17 mouse cellular contexts compared by ENCODE assay signal in the genomic region with DNA sequence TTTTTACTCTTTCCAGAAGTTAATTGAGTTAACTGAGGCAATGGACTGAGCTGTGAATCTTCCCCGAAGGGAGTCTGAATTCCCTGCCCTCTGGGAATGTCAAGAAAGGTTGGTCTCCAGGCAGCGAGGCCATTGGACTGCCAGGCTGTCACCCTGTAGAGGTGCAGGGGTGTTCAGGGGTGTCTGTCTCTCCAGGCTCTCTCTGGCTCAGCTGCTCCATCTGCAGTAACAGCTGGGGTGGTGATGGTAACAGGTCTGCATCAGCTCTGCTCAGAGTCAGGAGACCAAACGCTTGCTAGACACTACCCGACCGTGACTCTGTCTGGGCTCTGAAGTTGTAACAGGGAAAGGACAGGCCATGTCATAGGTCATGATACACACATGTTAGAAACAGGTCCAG.
A peak's percentile ranks its signal among the peaks of the same experiment; 100 is the strongest.
DNase-seq lines count a peak whose midpoint lies in the region; ATAC-seq lines count a peak whose summit lies in the region.
"Had no signal": no experiment of that assay in that cellular context is flagged by ENCODE, and none has a peak within 500 bp of the region (broad histone marks: within the 10 kb centered on the region; RNA-seq: fewer than 3 reads in every experiment).

No protein-coding gene starts in this region.

- no peak overlapping the region for H3K9ac ChIP-seq in hindbrain, embryonic 14.5 days
- no peak overlapping the region for H3K9ac ChIP-seq in midbrain, embryonic 15.5 days
- H3K9ac ChIP-seq: forebrain, embryonic 12.5 days; heart, embryonic 12.5 days had no signal

- H3K4me1 ChIP-seq in hindbrain, embryonic 10.5 days (replicated peaks): peaks cover 18% of the 10 kb centered on the region; the same call in 1 of the 2 replicates
- peaks cover 21% of the 10 kb centered on the region for H3K4me1 ChIP-seq in hindbrain, embryonic 14.5 days (replicated peaks; ENCODE audit: control insufficient read depth, insufficient read depth, low read length)
- H3K4me1 ChIP-seq in midbrain, embryonic 10.5 days: peaks cover 32% of the 10 kb centered on the region
- H3K4me1 ChIP-seq in midbrain, embryonic 15.5 days: peaks cover 26% of the 10 kb centered on the region
- H3K4me1 ChIP-seq: heart, embryonic 12.5 days had no signal

- 65% methylated on average over 5 of the region's 5 CpGs for WGBS in hindbrain, embryonic 10.5 days
- 51% methylated on average over 5 of the region's 5 CpGs for WGBS in hindbrain, embryonic 14.5 days
- 66% methylated on average over 5 of the region's 5 CpGs for WGBS in midbrain, embryonic 10.5 days
- WGBS in midbrain, embryonic 15.5 days: 67% methylated on average over 5 of the region's 5 CpGs

- H3K36me3 ChIP-seq in hindbrain, embryonic 10.5 days: no peaks in the 10 kb centered on the region
- H3K36me3 ChIP-seq in hindbrain, embryonic 14.5 days (replicated peaks; ENCODE audit: control insufficient read depth, insufficient read depth): no peaks in the 10 kb centered on the region
- H3K36me3 ChIP-seq in midbrain, embryonic 10.5 days: no peaks in the 10 kb centered on the region
- no peaks in the 10 kb centered on the region for H3K36me3 ChIP-seq in midbrain, embryonic 15.5 days (replicated peaks)
- H3K36me3 ChIP-seq: forebrain, embryonic 12.5 days; heart, embryonic 12.5 days had no signal

- DNase-seq in hindbrain, embryonic 10.5 days (ENCODE audit: low spot score): no peak
- DNase-seq in hindbrain, embryonic 14.5 days (ENCODE audit: low spot score): no peak
- DNase-seq in midbrain, embryonic 10.5 days (ENCODE audit: low spot score): no peak
- peak; percentile 37 for DNase-seq in brain, adult 2 months (ENCODE audit: low read depth, low spot score)
- no peak for DNase-seq in T-cell, adult 2 months (ENCODE audit: low spot score)
- DNase-seq: adrenal gland, postnatal 10 days; cerebellum, adult 11-12 months; cerebellum, adult 9-10 months; cerebellum, postnatal 25 days; gastrocnemius, adult 2 months; gastrocnemius, postnatal 25 days; kidney, adult 11 months had no signal

- H3K9me3 ChIP-seq in hindbrain, embryonic 10.5 days: no peaks in the 10 kb centered on the region
- no peaks in the 10 kb centered on the region for H3K9me3 ChIP-seq in hindbrain, embryonic 14.5 days (ENCODE audit: control insufficient read depth, low read length)
- H3K9me3 ChIP-seq in midbrain, embryonic 10.5 days (replicated peaks): no peaks in the 10 kb centered on the region; the same call in 1 of the 2 replicates
- H3K9me3 ChIP-seq in midbrain, embryonic 15.5 days: no peaks in the 10 kb centered on the region
- H3K9me3 ChIP-seq: forebrain, embryonic 12.5 days; heart, embryonic 12.5 days had no signal

- ATAC-seq in hindbrain, embryonic 14.5 days (ENCODE audit: low FRiP score): no peak
- ATAC-seq in midbrain, embryonic 15.5 days (replicated peaks): no peak
- ATAC-seq: inflammation-experienced regulatory T-cells, adult 6 months had no signal

- H3K27me3 ChIP-seq in hindbrain, embryonic 10.5 days (ENCODE audit: insufficient read depth, poor library complexity, severe bottlenecking): no peaks in the 10 kb centered on the region
- no peaks in the 10 kb centered on the region for H3K27me3 ChIP-seq in hindbrain, embryonic 14.5 days (ENCODE audit: control insufficient read depth, insufficient read depth, low read length)
- H3K27me3 ChIP-seq in midbrain, embryonic 10.5 days (ENCODE audit: low read depth, poor library complexity, severe bottlenecking): no peaks in the 10 kb centered on the region
- no peaks in the 10 kb centered on the region for H3K27me3 ChIP-seq in midbrain, embryonic 15.5 days (replicated peaks)
- H3K27me3 ChIP-seq: forebrain, embryonic 12.5 days; heart, embryonic 12.5 days had no signal

- H3K4me3 ChIP-seq in hindbrain, embryonic 10.5 days: no peak overlapping the region
- H3K4me3 ChIP-seq in hindbrain, embryonic 14.5 days (replicated peaks; ENCODE audit: low read length): no peak overlapping the region
- H3K4me3 ChIP-seq in midbrain, embryonic 10.5 days: no peak overlapping the region
- no peak overlapping the region for H3K4me3 ChIP-seq in midbrain, embryonic 15.5 days
- H3K4me3 ChIP-seq: erythroblast, embryonic 14.5 days; forebrain, embryonic 12.5 days; gastrocnemius, adult 2 months; heart, embryonic 12.5 days had no signal

- peak overlapping the region; percentile 30; the same call in 1 of the 2 replicates for H3K27ac ChIP-seq in hindbrain, embryonic 10.5 days
- H3K27ac ChIP-seq in hindbrain, embryonic 14.5 days: no peak overlapping the region
- H3K27ac ChIP-seq in midbrain, embryonic 10.5 days (replicated peaks): 0 out of 2 replicates have a peak overlapping the region, but pooled peaks have one; percentile 42
- no peak overlapping the region for H3K27ac ChIP-seq in midbrain, embryonic 15.5 days
- H3K27ac ChIP-seq: forebrain, embryonic 12.5 days; gastrocnemius, adult 2 months had no signal

- H3K4me2 ChIP-seq in hindbrain, embryonic 14.5 days (replicated peaks): no peak overlapping the region
- H3K4me2 ChIP-seq in midbrain, embryonic 15.5 days: no peak overlapping the region
- H3K4me2 ChIP-seq: forebrain, embryonic 12.5 days; heart, embryonic 12.5 days had no signal

Comparison
In these comparisons a context has a peak if more than half of its experiments do, and no peak if none do; other contexts are left out.
1. H3K27ac ChIP-seq: peak in hindbrain, embryonic 10.5 days (single experiment) and midbrain, embryonic 10.5 days (single experiment); none in hindbrain, embryonic 14.5 days (single experiment) and midbrain, embryonic 15.5 days (single experiment).